Mouse (Mus musculus) adrenal gland, adult 2 months (tissue): ENCODE data around the gene Gm28635. TPM values are rescaled to one million over a fixed set of nuclear protein-coding genes. Genes with fewer than 3 reads are reported as not detected.

Experiments used
- DNase-seq: peaks from one replicate; pipeline ENCODE4 v3.0.0; 2021
- polyA plus RNA-seq: library from polyadenylated mRNA; depleted of rRNA; stranded (reverse); fragments of >200 nt; gene quantifications from 2 replicates; pipeline ENCODE4 v1.2.3, GENCODE M21; 2012; rRNA removed
- total RNA-seq, 2 experiments: library from RNA; stranded (reverse); gene quantifications; 2 replicates each; pipeline ENCODE4 v1.2.3; 2021

The Gm28635 gene
- total and polyA plus RNA-seq, 3 experiments, result not detected

DNA sequence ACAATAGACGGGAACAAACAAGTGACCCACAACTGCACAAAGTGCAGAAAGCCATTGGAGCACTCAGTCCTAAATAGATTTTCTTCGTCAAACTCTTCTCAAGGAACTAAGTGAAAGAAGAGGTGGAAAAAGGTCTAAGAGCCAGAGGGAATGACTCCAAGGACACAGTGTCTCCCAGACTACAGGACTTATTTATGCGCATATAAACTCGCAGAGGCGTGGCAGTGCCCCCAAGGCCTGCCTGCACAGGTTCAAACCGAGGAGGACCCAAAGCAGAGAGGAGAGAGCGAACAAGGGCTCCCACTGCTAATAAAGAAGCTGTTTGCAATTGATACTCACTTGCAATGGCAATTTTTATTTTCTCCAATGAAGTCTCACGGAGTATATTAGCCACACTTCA, 92.1 kb downstream of the Gm28635 start:
- no peak for DNase-seq

DNA sequence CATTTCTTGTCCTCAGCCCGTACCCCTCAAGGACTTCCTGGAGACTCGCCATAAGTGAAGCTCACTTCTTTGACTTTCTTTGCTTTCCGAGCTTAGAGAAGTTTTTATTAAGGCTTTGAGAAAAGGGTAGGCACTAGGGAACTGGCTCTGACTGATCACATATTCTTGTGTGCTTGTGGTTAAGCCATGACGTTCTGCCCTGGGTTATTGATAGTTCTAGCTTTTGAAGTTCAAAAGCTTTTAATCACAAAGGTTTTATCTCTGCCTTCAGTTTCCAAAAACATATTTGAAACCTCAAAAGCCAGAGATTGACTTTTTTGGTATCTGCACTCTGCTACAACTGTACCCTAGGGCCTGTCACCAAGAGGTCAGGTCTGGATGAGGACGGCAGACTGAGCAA, 95.6 kb downstream of the Gm28635 start:
- no peak for DNase-seq

- no peak for DNase-seq
These were observed 96.6 kb downstream of the Gm28635 start for GRCm38 (mm10) chr2:84581208-84581607.

DNA sequence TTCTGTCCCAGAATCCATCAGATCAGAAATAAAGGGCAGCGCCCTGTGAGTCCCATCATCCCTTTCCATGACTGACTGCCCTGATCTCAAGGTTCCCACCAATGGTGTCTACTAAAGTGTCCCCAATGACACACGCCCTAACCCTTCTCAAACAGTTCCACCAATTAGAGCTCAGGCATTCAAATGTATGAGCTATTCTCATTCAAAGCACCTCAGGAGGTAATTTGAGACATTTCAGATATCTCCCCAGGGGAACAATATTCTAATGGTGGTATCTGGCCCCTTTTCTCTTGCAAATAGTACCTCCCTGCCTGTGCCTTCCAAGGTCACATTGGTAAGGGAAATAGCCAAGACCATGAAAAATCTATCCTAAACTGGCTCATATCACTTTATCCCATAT, 98.5 kb downstream of the Gm28635 start:
- DNase-seq, result no peak

- DNase-seq, result no peak
These were observed 103.7 kb downstream of the Gm28635 start for GRCm38 (mm10) chr2:84574130-84574529.

DNA sequence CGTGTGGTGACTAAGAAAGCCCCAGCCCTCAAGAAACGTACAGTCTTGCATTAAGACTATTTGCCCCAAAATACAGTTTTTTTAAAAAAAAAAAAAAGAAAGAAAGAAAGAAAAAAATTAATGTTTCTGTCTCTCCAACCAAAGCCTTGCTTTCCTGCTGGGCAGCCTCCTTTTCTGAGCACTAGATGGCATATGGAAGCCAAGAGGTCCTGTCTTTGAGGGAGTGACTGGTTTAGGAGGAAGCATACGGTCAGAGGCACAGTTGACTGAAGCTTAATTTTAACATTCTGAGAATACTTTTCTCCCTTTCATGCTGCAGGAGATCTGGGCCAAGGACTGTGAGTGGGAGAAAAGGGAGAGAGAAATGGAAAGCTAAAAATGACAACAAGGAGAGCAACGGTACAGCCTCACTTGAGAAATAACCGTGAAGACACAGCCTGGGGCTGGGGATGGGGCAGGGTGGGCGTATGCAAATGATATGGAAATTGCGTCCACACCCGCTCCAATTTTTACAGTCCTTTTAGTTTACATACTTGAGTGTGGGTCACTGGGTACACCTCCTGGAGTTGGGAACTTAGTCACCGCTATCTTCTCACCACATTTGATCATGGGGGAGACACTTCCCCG, 120.8 kb downstream of the Gm28635 start:
- peak; percentile 40 for DNase-seq

Other genes starting within 250 kb of the Gm28635 start
- gene Tfpi, start 201.3 kb downstream of the Gm28635 start, total RNA-seq, result 10 to 100 TPM; 41.9 to 52.2 TPM
- 1.8 and 2.6 TPM in 2 replicates for gene Tfpi, start 201.3 kb downstream of the Gm28635 start, polyA plus RNA-seq
- gene Ctnnd1, start 27.3 kb downstream of the Gm28635 start, total RNA-seq, result 100 to 1,000 TPM; 112 to 135 TPM
- 20.4 and 25.8 TPM in 2 replicates for gene Ctnnd1, start 27.3 kb downstream of the Gm28635 start, polyA plus RNA-seq
- gene Btbd18, start 19.0 kb downstream of the Gm28635 start, total RNA-seq, result under 1 TPM in 1 of 2 experiments, not detected in 1; 0.09 TPM
- 0.03 TPM in 1 of 2 replicates, not detected in the other for gene Btbd18, start 19.0 kb downstream of the Gm28635 start, polyA plus RNA-seq
- gene Selenoh, start 7.3 kb downstream of the Gm28635 start, total RNA-seq, result 10 to 100 TPM; 19.2 to 29.8 TPM
- 42.2 and 63.0 TPM in 2 replicates for gene Selenoh, start 7.3 kb downstream of the Gm28635 start, polyA plus RNA-seq
- gene Med19, start 361 bp upstream of the Gm28635 start, total RNA-seq, result 10 to 100 TPM; 24.3 to 24.8 TPM
- gene Med19, start 361 bp upstream of the Gm28635 start, polyA plus RNA-seq, result 12.3 and 15.1 TPM in 2 replicates
- 100 to 1,000 TPM; 168 to 175 TPM for gene Tmx2, start 1.1 kb upstream of the Gm28635 start, total RNA-seq
- 32.0 and 157 TPM in 2 replicates for gene Tmx2, start 1.1 kb upstream of the Gm28635 start, polyA plus RNA-seq
- gene Zdhhc5, start 37.1 kb upstream of the Gm28635 start, total RNA-seq, result 10 to 100 TPM; 61.7 to 74.4 TPM
- gene Zdhhc5, start 37.1 kb upstream of the Gm28635 start, polyA plus RNA-seq, result 37.5 and 46.3 TPM in 2 replicates
- 10 to 100 TPM; 11.4 to 16.8 TPM for gene Clp1, start 49.3 kb upstream of the Gm28635 start, total RNA-seq
- 5.1 and 5.3 TPM in 2 replicates for gene Clp1, start 49.3 kb upstream of the Gm28635 start, polyA plus RNA-seq
- gene Ypel4, start 56.0 kb upstream of the Gm28635 start, total RNA-seq, result 1 to 10 TPM; 3.8 to 7.2 TPM
- 9.8 and 17.2 TPM in 2 replicates for gene Ypel4, start 56.0 kb upstream of the Gm28635 start, polyA plus RNA-seq
- 1 to 10 TPM in 1 of 2 experiments, under 1 TPM in 1; 0.98 to 2.6 TPM for gene Gm19426, start 65.6 kb upstream of the Gm28635 start, total RNA-seq
- 0.65 and 1.0 TPM in 2 replicates for gene Gm19426, start 65.6 kb upstream of the Gm28635 start, polyA plus RNA-seq
- gene Serping1, start 97.4 kb upstream of the Gm28635 start, total RNA-seq, result 100 to 1,000 TPM in 1 of 2 experiments, 10 to 100 TPM in 1; 91.2 to 127 TPM
- gene Serping1, start 97.4 kb upstream of the Gm28635 start, polyA plus RNA-seq, result 129 and 154 TPM in 2 replicates
- 10 to 100 TPM; 15.7 to 18.8 TPM for gene Ube2l6, start 120.8 kb upstream of the Gm28635 start, total RNA-seq
- gene Ube2l6, start 120.8 kb upstream of the Gm28635 start, polyA plus RNA-seq, result 13.8 and 15.1 TPM in 2 replicates
- gene Smtnl1, start 144.6 kb upstream of the Gm28635 start, total RNA-seq, result not detected
- gene Smtnl1, start 144.6 kb upstream of the Gm28635 start, polyA plus RNA-seq, result not detected in 2 replicates
- gene Timm10, start 149.0 kb upstream of the Gm28635 start, total RNA-seq, result 10 to 100 TPM; 38.5 to 59.6 TPM
- gene Timm10, start 149.0 kb upstream of the Gm28635 start, polyA plus RNA-seq, result 17.0 and 19.2 TPM in 2 replicates
- 10 to 100 TPM in 1 of 2 experiments, 1 to 10 TPM in 1; 4.4 to 12.7 TPM for gene Slc43a1, start 160.8 kb upstream of the Gm28635 start, total RNA-seq
- gene Slc43a1, start 160.8 kb upstream of the Gm28635 start, polyA plus RNA-seq, result 10.1 and 14.3 TPM in 2 replicates
- gene Rtn4rl2, start 208.7 kb upstream of the Gm28635 start, total RNA-seq, result 1 to 10 TPM; 1.1 to 1.5 TPM
- gene Rtn4rl2, start 208.7 kb upstream of the Gm28635 start, polyA plus RNA-seq, result 11.5 and 17.5 TPM in 2 replicates